16 mouse cellular contexts compared by ENCODE assay signal in the genomic region with DNA sequence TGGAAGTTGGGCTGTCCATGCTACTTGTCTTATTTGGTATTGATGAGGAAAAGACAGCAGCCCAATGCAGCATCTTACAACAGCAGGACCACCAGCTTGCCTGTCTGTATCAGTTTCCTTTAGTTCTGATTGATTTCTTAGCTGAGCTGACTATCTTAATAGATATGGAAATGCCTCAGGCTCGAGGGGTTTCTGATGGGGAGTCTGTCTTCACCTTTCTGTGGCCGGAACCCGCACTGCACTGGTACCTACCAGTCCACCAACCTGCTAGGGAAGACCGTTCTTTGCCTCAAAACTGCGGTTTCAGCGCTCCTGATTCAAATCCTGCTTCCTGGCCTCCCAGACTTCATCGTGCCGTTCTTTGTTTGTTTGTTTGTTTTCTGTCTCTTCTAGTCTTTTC. TPM values are rescaled to one million over a fixed set of nuclear protein-coding genes. Genes with fewer than 3 reads are reported as not detected.
A peak's percentile ranks its signal among the peaks of the same experiment; 100 is the strongest.
DNase-seq lines count a peak whose midpoint lies in the region; ATAC-seq and TF ChIP-seq lines count a peak whose summit lies in the region.
"Had no signal": no experiment of that assay in that cellular context is flagged by ENCODE, and none has a peak within 500 bp of the region (broad histone marks: within the 10 kb centered on the region; RNA-seq: fewer than 3 reads in every experiment).

No protein-coding gene starts in this region.

- ATAC-seq in lung, embryonic 15.5 days (ENCODE audit: borderline replicate concordance, extremely low read depth, low FRiP score, low TSS enrichment) = no peak
- no peak for ATAC-seq in lung, postnatal 0 days
- ATAC-seq in hindbrain, embryonic 15.5 days (ENCODE audit: low FRiP score, low read depth) = no peak
- no peak for ATAC-seq in midbrain, embryonic 15.5 days (replicated peaks)
- ATAC-seq in kidney, embryonic 14.5 days (ENCODE audit: low FRiP score, low TSS enrichment) = no peak
- ATAC-seq in frontal cortex, adult (ENCODE audit: low TSS enrichment) = no peak

- H3K4me3 ChIP-seq in lung, embryonic 15.5 days = peak overlapping the region; percentile 43; the same call in 1 of the 2 replicates
- no peak overlapping the region for H3K4me3 ChIP-seq in lung, postnatal 0 days (ENCODE audit: low read depth, low read length)
- H3K4me3 ChIP-seq in hindbrain, embryonic 15.5 days = no peak overlapping the region
- H3K4me3 ChIP-seq in midbrain, embryonic 15.5 days = peak overlapping the region; percentile 43; the same call in 1 of the 2 replicates
- H3K4me3 ChIP-seq in kidney, embryonic 14.5 days (ENCODE audit: low read length) = no peak overlapping the region
- H3K4me3 ChIP-seq: erythroblast, embryonic 14.5 days; myocyte had no signal

- DNase-seq in lung, postnatal 0 days (ENCODE audit: low spot score) = no peak
- no peak for DNase-seq in embryo, embryonic 11 days
- DNase-seq in retina, embryonic 14.5 days (ENCODE audit: low spot score) = no peak
- DNase-seq: adrenal gland, postnatal 36 days; B cell, adult 2 months; layer of hippocampus, postnatal 36 days; liver; right cerebral cortex, adult 18-20 months had no signal

- no peak overlapping the region for H3K9ac ChIP-seq in lung, embryonic 15.5 days
- no peak overlapping the region for H3K9ac ChIP-seq in lung, postnatal 0 days (replicated peaks; ENCODE audit: low read depth)
- 0 out of 2 replicates have a peak overlapping the region, but pooled peaks have one; percentile 37 for H3K9ac ChIP-seq in hindbrain, embryonic 15.5 days
- H3K9ac ChIP-seq in midbrain, embryonic 15.5 days = no peak overlapping the region
- no peak overlapping the region for H3K9ac ChIP-seq in kidney, embryonic 14.5 days (ENCODE audit: low read depth, low read length)

- H3K27ac ChIP-seq in lung, embryonic 15.5 days = no peak overlapping the region
- H3K27ac ChIP-seq in lung, postnatal 0 days (ENCODE audit: low read length) = no peak overlapping the region
- H3K27ac ChIP-seq in hindbrain, embryonic 15.5 days (replicated peaks) = 0 out of 2 replicates have a peak overlapping the region, but pooled peaks have one; percentile 64
- H3K27ac ChIP-seq in midbrain, embryonic 15.5 days = peak overlapping the region; percentile 81
- H3K27ac ChIP-seq in kidney, embryonic 14.5 days (ENCODE audit: low read depth, low read length) = no peak overlapping the region
- H3K27ac ChIP-seq: macrophage had no signal

- peaks cover 40% of the 10 kb centered on the region for H3K27me3 ChIP-seq in lung, embryonic 15.5 days
- H3K27me3 ChIP-seq in lung, postnatal 0 days (replicated peaks; ENCODE audit: insufficient read depth, low read length) = peaks cover 22% of the 10 kb centered on the region
- no peaks in the 10 kb centered on the region for H3K27me3 ChIP-seq in hindbrain, embryonic 15.5 days
- no peaks in the 10 kb centered on the region for H3K27me3 ChIP-seq in midbrain, embryonic 15.5 days (replicated peaks)
- 0 out of 2 replicates have a peak, but pooled peaks cover 4% of the 10 kb centered on the region for H3K27me3 ChIP-seq in kidney, embryonic 14.5 days (ENCODE audit: control insufficient read depth, insufficient read depth, low read length)

- WGBS in lung, embryonic 15.5 days = 48% methylated on average over 8 of the region's 8 CpGs
- WGBS in lung, postnatal 0 days = 44% methylated on average over 8 of the region's 8 CpGs
- WGBS in hindbrain, embryonic 15.5 days = 14% methylated on average over 8 of the region's 8 CpGs
- WGBS in midbrain, embryonic 15.5 days = 11% methylated on average over 8 of the region's 8 CpGs
- WGBS in kidney, embryonic 14.5 days = 27% methylated on average over 8 of the region's 8 CpGs

- H3K9me3 ChIP-seq in lung, embryonic 15.5 days = no peaks in the 10 kb centered on the region
- no peaks in the 10 kb centered on the region for H3K9me3 ChIP-seq in lung, postnatal 0 days (ENCODE audit: low read length)
- H3K9me3 ChIP-seq in hindbrain, embryonic 15.5 days = no peaks in the 10 kb centered on the region
- H3K9me3 ChIP-seq in midbrain, embryonic 15.5 days = no peaks in the 10 kb centered on the region
- H3K9me3 ChIP-seq in kidney, embryonic 14.5 days (ENCODE audit: control insufficient read depth, low read length) = 0 out of 2 replicates have a peak, but pooled peaks cover 2% of the 10 kb centered on the region

- TF ChIP-seq CTCF in lung, postnatal 0 days (IDR thresholded peaks at IDR 0.05) = no peak

- peak overlapping the region; percentile 92; the same call in 1 of the 2 replicates for H3K4me2 ChIP-seq in lung, embryonic 15.5 days
- no peak overlapping the region for H3K4me2 ChIP-seq in lung, postnatal 0 days (replicated peaks; ENCODE audit: low read depth, low read length)
- peak overlapping the region; percentile 78 for H3K4me2 ChIP-seq in hindbrain, embryonic 15.5 days
- peak overlapping the region; percentile 77 for H3K4me2 ChIP-seq in midbrain, embryonic 15.5 days
- H3K4me2 ChIP-seq in kidney, embryonic 14.5 days (replicated peaks; ENCODE audit: low read depth, low read length) = no peak overlapping the region

- TF ChIP-seq EP300 in lung, postnatal 0 days (IDR thresholded peaks at IDR 0.05) = no peak

- H3K4me1 ChIP-seq in lung, embryonic 15.5 days = peaks cover 11% of the 10 kb centered on the region
- no peaks in the 10 kb centered on the region for H3K4me1 ChIP-seq in lung, postnatal 0 days (ENCODE audit: insufficient read depth, low read depth, low read length)
- peaks cover 37% of the 10 kb centered on the region for H3K4me1 ChIP-seq in hindbrain, embryonic 15.5 days (replicated peaks)
- H3K4me1 ChIP-seq in midbrain, embryonic 15.5 days = peaks cover 45% of the 10 kb centered on the region
- peaks cover 30% of the 10 kb centered on the region for H3K4me1 ChIP-seq in kidney, embryonic 14.5 days (ENCODE audit: control insufficient read depth, insufficient read depth, low read length)

- H3K36me3 ChIP-seq in lung, embryonic 15.5 days = no peaks in the 10 kb centered on the region
- no peaks in the 10 kb centered on the region for H3K36me3 ChIP-seq in lung, postnatal 0 days (ENCODE audit: insufficient read depth, low read length)
- no peaks in the 10 kb centered on the region for H3K36me3 ChIP-seq in hindbrain, embryonic 15.5 days
- no peaks in the 10 kb centered on the region for H3K36me3 ChIP-seq in midbrain, embryonic 15.5 days (replicated peaks)
- no peaks in the 10 kb centered on the region for H3K36me3 ChIP-seq in kidney, embryonic 14.5 days (ENCODE audit: control insufficient read depth, insufficient read depth, low read length)

RNA-seq across cellular contexts. Expression of gene Igdcc3, which starts 20.9 kb away (rescaled TPM):
- 1.8 and 2.0 TPM in 2 replicates for polyA plus RNA-seq in lung, embryonic 15.5 days (2015; fragmentation: Nextera tagmentation; extraction: Ambion mirVana)
- 0.33 and 0.67 TPM in 2 replicates for polyA plus RNA-seq in lung, postnatal 0 days (2015; fragmentation: Nextera tagmentation; extraction: Ambion mirVana)
- polyA plus RNA-seq in hindbrain, embryonic 15.5 days (2015; fragmentation: Nextera tagmentation; extraction: Ambion mirVana) = 9.9 and 10.9 TPM in 2 replicates
- polyA plus RNA-seq in midbrain, embryonic 15.5 days (2015; fragmentation: Nextera tagmentation; extraction: Ambion mirVana) = 12.8 and 14.1 TPM in 2 replicates
- 4.5 and 6.1 TPM in 2 replicates for polyA plus RNA-seq in kidney, embryonic 14.5 days (2014; fragmentation: Nextera tagmentation; extraction: Ambion mirVana)
- polyA plus RNA-seq: erythroblast, embryonic 14.5 days; macrophage; myocyte had no signal

RNA-seq across cellular contexts. Expression of gene Parp16, which starts 33.3 kb away (rescaled TPM):
- 5.4 and 5.6 TPM in 2 replicates for polyA plus RNA-seq in lung, embryonic 15.5 days (2015; fragmentation: Nextera tagmentation; extraction: Ambion mirVana)
- polyA plus RNA-seq in lung, postnatal 0 days (2015; fragmentation: Nextera tagmentation; extraction: Ambion mirVana) = 5.3 and 5.4 TPM in 2 replicates
- 6.7 and 8.1 TPM in 2 replicates for polyA plus RNA-seq in hindbrain, embryonic 15.5 days (2015; fragmentation: Nextera tagmentation; extraction: Ambion mirVana)
- polyA plus RNA-seq in midbrain, embryonic 15.5 days (2015; fragmentation: Nextera tagmentation; extraction: Ambion mirVana) = 6.8 and 7.6 TPM in 2 replicates
- 4.7 and 7.9 TPM in 2 replicates for polyA plus RNA-seq in kidney, embryonic 14.5 days (2014; fragmentation: Nextera tagmentation; extraction: Ambion mirVana)

Comparison
In these comparisons a context has a peak if more than half of its experiments do, and no peak if none do; other contexts are left out.
1. H3K4me2 ChIP-seq: peak in lung, embryonic 15.5 days (single experiment), hindbrain, embryonic 15.5 days (single experiment) and midbrain, embryonic 15.5 days (single experiment); none in lung, postnatal 0 days (single experiment) and kidney, embryonic 14.5 days (single experiment).
2. H3K4me3 ChIP-seq: peak in lung, embryonic 15.5 days (single experiment) and midbrain, embryonic 15.5 days (single experiment); none in lung, postnatal 0 days (single experiment), hindbrain, embryonic 15.5 days (single experiment) and kidney, embryonic 14.5 days (single experiment).
3. H3K27ac ChIP-seq: peak in hindbrain, embryonic 15.5 days (single experiment) and midbrain, embryonic 15.5 days (single experiment); none in lung, embryonic 15.5 days (single experiment), lung, postnatal 0 days (single experiment) and kidney, embryonic 14.5 days (single experiment).